Mouse (Mus musculus): ENCODE results near the gene Arl14ep.
"Not testable (repeated sequence)": the region's sequence is repeated elsewhere in the genome, so short reads cannot be mapped to it uniquely, and the experiment has no call there.

Gene Arl14ep

GRCm38 (mm10) chr2:106973959-106974639, at the start of gene Arl14ep:
Arl14ep (minus strand) TSS chr2:106974424.
- DNase-seq = peak; percentile 87

DNA sequence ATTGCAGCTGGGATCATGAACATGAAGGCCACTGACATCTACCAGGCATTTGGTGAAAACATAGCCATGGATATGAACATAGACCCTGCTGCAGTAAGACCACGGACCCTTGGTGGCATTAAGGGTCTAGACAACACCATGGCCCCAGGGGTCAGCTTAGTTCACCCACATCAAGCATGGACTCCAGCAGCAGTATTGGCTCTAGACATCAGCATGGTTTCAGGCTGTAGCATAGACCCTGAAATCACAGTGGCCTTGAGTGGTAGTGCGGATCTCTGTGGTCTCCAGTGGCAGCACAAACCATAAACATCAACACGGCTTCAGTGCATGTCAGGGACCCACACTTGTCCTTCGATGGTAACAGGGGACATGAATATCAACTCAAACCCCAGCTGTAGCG, 48.5 kb upstream of the Arl14ep start:
- no peak for DNase-seq

- DNase-seq = no peak
These were observed 45.1 kb upstream of the Arl14ep start for GRCm38 (mm10) chr2:107019331-107019730.

- no peak for DNase-seq
These were observed 38.9 kb upstream of the Arl14ep start for GRCm38 (mm10) chr2:107013161-107013560.

- DNase-seq = no peak
These were observed 38.1 kb upstream of the Arl14ep start for GRCm38 (mm10) chr2:107012318-107012717.

DNA sequence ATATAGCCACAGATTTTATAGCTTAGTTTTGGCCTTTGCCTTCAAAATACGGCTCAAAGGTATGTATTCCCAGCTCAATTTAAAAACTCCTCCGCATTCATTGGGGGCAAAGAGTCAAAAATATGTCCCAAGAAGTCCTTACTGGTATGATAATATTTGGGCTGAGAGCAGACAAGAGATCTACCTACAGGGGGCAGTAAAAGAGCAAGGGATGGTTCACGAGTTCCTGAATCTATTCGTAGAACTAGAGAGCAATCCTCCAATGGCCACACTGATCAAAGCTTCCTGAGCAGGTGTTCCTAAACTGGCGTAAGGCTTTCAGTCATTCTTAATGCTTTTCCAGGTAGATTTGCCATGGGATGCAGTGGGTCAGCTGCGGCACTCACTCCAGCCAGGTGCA, 35.9 kb upstream of the Arl14ep start:
- DNase-seq = no peak

DNA sequence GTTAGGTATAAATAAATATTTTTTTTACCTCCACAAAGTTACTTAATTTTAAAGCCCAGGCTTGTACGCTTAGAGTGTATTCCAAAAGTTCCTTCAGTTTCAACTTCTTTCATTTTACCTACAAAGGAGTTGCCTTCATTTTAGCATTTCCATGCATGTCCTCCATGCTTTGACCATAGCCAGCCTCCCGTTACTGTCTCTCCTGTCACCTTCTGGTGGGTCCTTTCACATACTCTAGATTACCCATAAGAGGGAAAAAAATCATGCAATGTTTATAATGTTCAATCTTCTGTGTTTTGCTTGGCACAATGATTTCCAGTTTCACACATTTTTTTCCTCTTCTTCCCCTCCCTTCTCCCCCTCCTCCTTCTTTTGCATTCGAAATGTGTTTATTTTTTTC, 32.2 kb upstream of the Arl14ep start:
- DNase-seq = no peak

DNA sequence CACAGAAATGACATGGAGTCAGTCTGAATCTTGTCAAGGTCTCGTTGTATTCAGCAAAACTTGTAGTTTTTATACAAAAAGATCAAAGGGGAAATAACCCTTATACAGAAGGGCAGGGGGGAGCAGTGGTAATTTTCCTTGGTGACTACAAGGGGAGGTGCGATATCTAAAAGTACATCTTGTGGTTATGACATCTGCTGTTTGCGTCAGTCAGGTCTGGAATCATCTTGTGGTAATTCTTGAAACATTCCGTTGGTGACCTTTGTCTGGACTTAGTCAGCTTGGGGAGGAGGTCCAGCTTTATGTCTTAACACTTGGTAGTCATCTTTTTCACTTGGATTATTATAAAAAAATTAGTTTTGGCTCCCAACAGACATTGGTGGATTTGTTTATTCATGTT, 31.7 kb upstream of the Arl14ep start:
- DNase-seq = not testable (repeated sequence)

GRCm38 (mm10) chr2:106991261-106991660, 17.0 kb upstream of the Arl14ep start:
- no peak for DNase-seq

- DNase-seq = no peak
These were observed 10.7 kb upstream of the Arl14ep start for GRCm38 (mm10) chr2:106984945-106985344.

DNA sequence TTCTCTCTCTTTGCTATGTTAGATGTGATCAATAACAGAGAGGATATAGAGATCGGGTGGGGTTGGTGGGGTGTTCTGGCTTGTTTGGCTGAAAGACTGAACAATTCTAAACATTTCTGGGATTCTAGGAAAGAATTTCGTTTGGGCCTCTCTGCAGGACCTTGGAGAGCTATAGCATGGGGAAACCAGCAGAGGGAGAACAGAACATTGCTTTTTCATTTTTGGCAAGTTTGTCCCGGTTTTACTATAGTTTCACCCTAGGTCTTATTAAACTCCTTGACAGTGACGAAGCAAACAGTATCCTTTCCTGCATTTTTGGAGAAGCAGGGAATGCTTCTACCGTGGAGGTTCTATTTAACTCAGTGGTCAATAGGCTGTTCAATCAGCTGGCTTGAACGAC, 8.3 kb upstream of the Arl14ep start:
- no peak for DNase-seq

- DNase-seq = no peak
These were observed 2.2 kb upstream of the Arl14ep start for GRCm38 (mm10) chr2:106976472-106976871.

DNA sequence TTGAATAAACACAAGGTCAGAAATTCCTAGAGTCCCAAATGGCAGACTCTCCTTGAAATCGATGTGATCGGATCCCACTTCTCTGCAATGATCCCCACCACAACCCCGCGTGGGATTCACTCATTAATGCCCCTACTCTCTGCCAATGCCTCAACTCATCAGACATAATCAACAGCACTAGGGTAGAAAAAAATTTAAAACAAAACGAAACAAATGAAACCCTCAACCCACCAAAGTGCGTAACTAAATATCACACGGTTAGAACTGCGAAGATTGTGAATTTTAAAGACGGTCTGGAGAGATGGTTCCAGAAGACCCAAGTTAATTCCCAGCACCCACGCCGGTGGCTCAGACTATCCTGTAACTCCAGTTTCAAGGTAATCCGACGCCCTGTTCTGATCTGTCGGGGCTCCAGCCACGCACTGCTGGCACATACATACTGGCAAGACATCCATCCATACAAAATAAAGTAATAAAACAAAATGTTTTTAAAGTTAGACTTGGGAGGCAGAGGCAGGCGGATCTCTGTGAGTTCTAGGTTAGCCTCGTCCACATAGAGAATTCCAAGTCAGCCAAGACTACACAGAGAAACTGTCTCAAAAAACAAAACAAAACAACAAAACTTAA, 779 bp downstream of the Arl14ep start:
- DNase-seq = no peak

DNA sequence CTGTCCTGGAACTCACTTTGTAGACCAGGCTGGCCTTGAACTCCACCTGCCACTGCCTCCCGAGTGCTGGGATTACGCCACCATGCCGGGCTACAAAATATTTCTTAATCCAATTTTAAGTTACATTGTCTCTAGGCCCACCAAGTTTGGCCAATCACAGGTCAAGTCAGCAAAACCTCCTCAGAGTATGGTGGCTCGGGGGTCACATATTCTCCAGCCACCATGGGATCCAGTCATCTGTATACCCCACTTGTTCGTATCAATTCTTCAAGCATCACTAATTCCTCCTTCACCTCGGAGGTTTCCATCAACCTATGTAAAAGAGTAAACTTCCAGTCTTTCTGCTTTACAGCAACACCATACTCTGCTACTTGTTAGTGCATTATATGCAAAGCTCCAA, 1.4 kb downstream of the Arl14ep start:
- DNase-seq = no peak

DNA sequence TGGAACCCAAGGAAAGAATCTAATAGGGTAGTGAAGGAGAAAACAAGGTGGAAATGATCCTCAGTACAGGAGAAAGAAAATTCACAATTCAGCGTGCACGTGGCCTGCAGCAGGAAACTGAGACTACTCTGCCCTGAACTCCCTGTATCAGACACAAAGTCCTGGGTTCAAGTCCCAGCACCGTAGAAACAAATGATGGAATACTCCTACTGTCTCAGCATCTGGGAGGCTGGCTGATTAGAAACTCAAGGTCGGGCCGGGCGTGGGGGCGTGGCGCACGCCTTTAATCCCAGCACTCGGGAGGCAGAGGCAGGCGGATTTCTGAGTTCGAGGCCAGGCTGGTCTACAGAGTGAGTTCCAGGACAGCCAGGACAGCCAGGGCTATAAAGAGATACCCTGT, 3.3 kb downstream of the Arl14ep start:
- DNase-seq = no peak

- peak; percentile 27 for DNase-seq
These were observed 5.9 kb downstream of the Arl14ep start for GRCm38 (mm10) chr2:106968320-106968719.

DNA sequence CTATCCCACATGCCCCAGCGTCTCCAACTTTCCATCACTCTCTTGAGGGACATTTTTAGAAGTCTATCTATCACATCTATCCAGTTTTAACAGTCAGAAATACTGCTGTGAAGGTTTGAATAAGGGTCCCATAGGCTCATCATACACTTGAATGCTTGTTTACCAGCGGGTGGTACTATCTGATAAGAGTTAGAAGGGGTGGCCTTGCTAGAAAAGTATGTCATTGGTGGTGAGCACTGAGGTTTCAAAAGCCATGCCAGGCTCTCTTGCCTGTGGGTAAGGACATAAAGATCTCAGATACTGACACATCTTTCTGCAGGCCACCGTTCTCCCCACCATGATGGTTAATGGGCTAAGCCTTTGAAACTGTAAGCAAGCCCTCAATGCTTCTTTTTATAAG, 10.7 kb downstream of the Arl14ep start:
- no peak for DNase-seq

- no peak for DNase-seq
These were observed 12.6 kb downstream of the Arl14ep start for GRCm38 (mm10) chr2:106961650-106962049.

DNA sequence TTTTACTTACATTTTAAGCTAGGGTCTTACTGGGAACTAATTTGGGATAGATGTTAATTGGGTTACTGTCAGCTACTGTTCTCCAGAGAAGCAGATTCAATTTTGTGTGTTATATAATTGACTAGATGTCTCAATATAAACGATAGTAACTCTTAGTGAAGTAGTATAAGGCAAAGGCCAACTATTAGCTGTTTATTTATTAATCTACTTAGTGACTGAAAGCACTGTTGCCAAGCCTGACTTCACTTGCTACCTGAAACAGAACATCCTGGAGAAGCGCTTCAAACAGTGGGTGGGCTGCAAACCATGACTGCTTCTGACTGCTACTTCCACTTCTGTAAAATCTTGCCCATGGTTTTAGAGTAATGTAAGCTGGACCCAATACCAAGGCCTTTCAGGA, 13.2 kb downstream of the Arl14ep start:
- no peak for DNase-seq

GRCm38 (mm10) chr2:106960237-106960636, 14.0 kb downstream of the Arl14ep start:
- DNase-seq = no peak

GRCm38 (mm10) chr2:106959380-106959779, 14.8 kb downstream of the Arl14ep start:
- no peak for DNase-seq

DNA sequence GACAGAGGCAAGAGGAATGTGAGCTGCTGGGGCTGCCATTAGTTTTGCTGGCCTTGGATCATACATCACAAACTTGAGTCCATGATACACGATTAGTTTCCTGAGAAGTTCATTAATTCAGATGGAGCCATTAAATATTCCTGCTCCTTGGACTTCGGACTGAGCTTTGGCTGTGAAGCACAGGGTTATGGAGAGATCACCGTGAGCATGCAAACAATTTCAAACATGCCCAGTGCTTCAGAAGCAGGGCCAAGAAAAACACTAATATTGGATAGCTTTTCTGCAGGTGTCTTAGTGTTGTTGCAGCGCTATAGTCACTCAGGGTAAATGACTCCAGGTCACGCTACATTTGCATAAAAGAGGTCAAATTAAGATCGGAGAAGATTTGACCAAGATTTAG, 15.3 kb downstream of the Arl14ep start:
- DNase-seq = no peak

- DNase-seq = no peak
These were observed 18.1 kb downstream of the Arl14ep start for GRCm38 (mm10) chr2:106956146-106956545.

- DNase-seq = peak; percentile 67
These were observed 18.6 kb downstream of the Arl14ep start for GRCm38 (mm10) chr2:106955621-106956020.

DNA sequence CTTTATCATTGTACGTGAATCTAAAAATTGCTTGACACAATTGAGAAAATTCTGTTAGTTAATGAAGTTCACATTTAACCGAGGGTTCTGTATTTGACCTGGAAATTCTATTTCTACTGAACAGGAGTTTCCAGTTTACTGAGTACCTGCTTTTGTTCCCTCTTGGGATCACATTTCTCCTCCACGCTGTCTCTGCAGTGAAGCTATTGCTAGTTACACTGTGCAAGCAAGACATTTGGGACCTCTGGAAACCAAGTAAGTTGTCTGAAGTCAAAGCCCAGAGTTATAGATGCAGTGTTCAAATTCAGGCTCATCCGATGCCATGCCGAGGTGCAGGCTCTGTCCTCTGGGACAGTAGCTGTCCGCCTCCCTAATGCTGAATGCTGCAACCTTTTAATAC, 19.2 kb downstream of the Arl14ep start:
- no peak for DNase-seq
